Mouse (Mus musculus) natural killer cell, adult 2 months (primary cell): ENCODE results near the gene Atp6v1c2.

Source experiments
- DNase-seq, 2 experiments: peaks; one replicate each; pipeline ENCODE4 v3.0.0; 2022; ENCODE audit warnings: low spot score in 2 of 2

The Atp6v1c2 gene

DNA sequence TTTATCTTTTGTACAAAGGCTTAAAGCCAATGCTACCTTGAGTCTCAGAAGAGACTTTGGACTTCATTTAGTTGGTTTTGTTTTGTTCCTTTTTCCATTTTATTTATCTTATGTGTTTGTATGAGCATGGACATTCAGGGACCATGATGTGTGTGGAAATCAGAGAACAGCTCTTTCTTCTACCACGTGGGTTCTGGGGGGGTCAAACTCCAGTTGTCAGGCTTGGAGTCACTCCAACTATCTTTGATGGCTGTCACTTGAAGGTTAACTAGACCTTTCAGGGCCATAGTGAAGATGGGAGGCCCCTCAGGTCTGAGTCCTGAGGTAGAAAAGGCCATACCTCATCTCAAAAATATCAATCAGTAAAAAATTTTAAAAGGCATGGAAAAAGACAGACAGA is 4.3 kb upstream of the Atp6v1c2 start:
- no peak for DNase-seq

DNA sequence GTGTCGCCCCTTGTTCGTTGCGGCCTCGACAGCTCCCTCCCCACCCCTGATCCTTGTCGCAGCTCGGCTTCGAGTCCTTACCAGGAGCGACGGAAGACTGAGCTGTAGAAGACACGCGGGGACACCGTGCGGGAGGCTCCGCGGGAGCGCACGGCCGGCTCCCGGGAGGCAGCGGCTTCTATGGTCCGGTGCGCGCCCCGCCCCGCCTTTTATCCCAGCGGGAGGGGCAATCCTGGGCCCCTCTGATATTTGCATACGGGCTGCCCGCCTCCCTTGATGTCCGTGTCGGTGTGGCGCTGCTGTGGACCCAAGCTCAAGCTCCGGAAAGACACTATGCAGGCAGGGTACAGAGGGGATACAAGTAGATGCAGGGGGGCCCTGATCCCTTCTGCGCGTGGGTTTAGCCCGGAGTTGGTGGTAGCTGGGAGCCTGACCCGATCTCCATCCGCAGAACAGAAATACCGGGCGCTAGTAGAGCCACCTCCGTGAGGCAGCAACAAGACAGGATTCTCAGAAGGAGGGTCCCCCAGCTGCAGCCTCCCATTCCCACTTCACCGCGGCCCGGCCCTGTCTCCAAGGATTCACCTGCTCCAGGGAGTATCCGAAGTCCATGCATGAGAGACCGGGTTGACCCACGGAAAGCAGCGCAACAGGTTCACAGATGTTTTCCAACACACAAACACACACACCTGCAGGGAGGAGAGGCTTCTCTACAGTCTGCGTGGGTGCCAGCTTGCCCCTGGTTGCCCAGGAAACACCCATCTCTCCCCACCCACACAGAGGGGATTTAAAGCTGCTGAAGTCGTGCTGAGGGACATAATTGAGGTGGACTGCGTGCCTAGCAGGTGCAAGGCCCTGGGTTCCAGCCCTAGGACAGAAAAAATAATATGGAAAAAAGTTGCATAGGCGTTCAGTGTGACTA is 4.3 kb downstream of the Atp6v1c2 start:
- no peak for DNase-seq

DNA sequence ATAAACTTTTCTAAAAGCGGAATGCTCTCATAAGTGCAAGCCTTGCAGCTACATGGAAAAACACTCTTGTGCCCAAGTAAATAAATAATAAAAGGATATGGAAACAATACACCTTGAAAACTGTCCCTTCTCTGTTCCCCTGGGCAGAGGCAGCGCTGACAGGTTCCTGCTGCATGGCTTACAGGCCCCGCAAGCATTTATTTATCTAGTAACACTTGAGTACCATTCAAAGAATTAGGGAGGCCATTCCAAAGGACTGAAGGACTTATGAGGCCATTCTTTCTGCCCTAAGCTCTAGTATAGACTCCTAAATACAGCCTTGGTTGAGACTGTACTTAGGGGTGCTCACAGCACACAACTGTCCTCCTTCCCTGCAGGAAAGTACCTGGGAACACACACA is 10.7 kb downstream of the Atp6v1c2 start:
- DNase-seq = no peak

DNA sequence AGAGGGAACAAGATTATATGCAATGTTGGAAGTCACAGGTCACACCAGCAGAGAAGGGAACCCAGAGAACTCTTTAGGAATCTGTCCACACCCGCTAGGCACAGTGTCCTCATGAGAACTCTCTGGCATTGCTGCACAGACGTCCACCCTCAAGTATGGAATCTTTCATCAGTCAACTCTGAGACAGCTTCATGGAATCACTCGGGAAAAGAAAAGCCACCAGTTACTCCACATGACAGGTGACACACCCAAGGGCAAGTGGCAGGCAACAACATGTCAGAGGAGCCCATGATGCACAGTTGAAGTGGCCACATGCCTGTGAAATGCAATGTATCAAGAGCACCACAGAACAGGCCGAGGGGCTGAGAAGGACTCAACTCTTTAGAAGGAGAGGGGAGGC is 11.2 kb downstream of the Atp6v1c2 start:
- DNase-seq = no peak

DNA sequence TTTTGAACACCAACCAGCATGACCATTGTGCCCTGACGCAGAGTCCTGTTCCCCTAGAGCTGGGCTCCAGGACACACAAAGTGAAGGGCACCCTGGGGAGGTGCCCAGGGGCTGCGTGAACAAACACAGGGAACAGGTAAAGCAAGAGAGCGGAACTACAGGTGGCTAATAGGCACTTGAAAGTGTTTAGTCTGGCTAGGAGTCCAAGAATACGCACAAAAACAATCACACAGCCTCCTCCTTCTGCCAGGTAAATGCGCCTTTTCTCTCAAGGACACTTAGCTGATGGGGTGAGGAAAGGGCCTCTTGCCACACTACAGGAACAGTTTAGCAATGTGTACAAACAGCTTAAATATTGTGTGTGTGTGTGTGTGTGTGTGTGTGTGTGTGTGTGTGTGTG is 13.1 kb downstream of the Atp6v1c2 start:
- no peak for DNase-seq

DNA sequence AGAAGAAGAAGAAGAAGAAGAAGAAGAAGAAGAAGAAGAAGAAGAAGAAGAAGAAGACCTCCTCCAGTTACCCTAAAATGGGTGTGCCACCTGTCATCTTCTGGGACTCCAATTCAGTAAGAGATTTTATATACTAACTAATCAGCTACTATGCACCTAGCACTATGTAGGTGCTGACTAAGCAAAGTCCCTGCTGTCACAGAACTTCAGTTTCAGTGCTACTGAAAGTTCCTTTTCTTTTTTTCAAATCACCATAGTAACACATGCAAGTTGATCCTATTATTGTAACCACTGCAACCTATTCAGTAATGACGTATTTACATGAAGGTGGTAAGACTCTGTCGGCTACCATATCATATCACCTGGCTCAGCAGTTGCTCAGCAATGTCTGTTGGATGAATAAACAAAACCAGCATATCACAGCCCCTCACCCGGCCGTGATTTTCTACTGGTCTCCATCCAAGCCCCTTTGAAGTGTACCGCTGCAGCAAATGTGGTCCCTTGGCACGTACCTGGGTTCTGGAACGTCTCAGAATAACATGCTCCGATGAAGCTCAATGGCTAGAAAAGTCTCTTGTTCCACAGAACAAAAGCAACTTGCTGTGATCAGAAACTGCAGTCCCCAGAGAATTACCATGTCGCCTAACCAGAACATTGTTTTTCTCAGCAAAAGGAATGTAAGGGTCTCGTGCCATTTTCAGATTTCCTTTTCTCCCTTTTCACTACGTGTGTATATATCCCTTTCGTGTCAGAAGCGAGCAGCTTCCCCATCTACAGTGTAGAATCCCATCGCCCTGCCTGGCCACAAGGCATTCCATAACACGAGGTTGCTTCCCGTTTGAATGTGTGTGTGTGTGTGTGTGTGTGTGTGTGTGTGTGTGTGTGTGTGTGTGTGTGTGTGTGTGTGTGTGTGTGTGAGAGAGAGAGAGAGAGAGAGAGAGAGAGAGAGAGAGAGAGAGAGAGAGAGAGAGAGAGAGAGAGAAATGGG is 18.0 kb downstream of the Atp6v1c2 start:
- DNase-seq = no peak

DNA sequence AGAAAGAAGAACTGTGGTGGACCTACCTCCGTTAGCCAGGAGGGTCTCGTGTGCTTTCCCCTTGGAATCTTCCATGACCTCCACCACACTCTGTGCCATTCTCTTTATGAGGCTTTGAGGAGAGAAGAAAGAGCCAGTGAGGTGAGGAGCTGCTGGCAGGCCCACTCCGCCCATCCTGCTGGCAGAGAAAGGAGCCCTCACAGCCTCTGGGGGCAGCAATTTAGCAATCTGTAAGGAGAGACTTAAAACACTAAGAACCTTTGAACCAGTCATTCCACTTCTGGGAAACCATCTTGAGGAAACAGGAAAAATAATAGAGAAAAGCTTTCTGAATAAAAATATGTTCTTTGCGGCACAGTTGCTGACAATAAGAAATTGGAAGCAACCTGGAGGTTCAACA is 20.9 kb downstream of the Atp6v1c2 start:
- DNase-seq = no peak

DNA sequence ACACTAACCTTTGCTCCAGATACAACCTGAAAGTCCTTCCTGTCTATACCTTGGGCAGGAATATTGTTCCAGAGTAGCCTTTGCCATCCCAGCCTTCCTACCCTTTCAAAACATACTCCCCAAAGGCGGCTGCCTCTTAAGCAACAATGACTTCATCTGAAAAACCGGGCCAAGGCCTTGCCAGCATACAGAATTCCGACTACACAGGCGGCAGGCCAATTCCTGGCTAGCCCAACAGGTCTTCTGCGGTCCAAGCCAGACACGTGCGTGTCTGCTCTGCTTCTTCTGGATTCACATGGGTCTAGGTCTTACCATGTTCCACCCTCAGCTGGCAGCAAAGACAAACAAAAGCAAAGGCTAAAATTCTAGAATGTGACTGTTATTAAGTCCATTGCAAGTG is 23.7 kb downstream of the Atp6v1c2 start:
- DNase-seq = no peak

DNA sequence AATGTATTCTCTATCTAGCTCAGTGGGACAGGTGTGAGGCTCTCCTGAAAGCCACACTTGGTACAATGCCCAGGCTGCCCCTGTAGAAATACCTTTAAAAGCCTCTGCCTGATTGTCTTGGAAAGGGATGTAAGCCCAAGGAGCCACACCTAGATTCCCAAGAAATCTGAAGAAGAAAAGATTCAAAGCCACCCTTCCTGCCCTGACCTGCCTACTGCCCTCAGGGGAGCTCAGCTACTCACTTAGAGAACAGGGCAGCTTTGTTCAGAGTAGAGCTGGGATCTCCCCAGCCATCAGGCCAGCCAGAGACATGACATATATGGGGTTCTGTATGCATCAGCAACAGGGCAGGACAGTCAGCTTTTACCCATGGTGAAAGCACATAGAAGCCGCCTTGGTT is 29.3 kb downstream of the Atp6v1c2 start:
- no peak for DNase-seq

DNA sequence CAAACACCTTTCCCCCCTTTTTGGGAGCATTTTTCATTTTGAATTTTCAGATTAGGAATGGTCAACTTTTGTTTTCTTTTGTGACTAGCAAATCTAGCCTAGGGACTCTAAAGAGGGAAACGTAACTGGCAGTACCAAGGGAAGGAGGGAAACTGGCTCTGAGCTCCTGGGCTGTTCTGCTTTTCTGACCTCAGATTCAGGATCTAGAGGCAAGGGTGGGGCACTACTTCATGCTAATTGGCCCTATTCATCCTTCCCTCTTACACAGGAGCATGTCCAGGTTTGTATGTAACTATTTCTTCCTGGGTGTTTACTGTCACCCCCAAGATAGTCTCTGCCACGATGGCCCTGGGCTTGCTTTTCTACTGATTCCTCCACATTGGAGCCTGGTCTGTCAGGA is 32.3 kb downstream of the Atp6v1c2 start:
- no peak for DNase-seq

DNA sequence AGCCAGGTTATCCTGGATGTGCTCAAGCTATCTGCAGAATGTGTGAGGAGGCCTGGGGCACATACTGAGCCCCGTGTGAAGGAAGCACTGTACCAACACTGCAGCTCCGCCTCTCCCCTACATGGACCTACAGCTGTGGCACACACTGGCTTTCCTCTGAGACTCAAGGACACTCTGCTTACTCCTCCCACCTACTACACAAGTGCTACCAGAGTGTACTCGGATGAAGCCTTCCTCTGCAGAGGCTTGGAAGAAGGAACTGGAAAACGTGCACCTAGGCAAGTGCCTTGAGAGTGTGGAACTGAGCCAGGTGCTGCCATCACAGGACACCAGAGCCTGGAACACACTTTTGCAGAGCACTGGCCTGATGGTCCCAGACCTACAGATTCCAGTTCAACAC is 38.6 kb downstream of the Atp6v1c2 start:
- no peak for DNase-seq

DNA sequence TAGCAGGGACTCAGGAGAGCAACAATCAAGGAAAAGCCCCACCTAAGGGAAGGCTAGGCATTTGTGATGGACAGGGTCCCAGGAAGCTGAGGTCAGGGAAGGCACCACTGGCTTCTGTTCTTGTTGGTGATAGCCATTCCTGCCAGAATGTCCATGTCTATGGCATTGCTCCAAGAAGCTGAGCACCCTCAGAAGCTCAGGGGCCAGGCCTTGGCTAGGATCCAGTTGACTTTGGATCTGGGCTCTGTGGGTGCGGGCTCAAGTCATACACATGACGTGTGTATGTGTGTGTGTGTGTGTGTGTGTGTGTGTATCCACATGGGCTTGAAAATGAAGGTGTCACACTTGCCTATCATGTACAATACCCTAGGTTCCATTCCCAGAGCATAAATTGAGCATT is 39.2 kb downstream of the Atp6v1c2 start:
- no peak for DNase-seq

DNA sequence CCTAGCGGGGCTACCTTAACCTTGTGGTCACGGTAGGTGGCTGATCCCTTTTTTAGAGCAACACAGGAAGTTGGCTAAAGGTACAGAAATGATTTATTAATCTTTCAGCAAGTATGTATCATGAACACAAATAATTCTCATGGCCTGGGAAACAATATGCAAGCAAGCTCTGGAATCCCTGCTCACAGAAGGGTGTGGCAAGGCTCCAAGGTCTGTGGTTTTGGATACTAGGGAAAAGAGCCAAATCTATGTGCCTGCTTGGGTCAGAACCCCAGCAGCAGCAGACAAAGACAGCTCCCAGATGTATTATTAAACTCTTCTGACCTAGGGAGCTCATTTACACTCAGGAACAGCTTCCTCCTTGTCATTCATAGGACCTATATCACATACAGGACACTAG is 40.1 kb downstream of the Atp6v1c2 start:
- DNase-seq = no peak

DNA sequence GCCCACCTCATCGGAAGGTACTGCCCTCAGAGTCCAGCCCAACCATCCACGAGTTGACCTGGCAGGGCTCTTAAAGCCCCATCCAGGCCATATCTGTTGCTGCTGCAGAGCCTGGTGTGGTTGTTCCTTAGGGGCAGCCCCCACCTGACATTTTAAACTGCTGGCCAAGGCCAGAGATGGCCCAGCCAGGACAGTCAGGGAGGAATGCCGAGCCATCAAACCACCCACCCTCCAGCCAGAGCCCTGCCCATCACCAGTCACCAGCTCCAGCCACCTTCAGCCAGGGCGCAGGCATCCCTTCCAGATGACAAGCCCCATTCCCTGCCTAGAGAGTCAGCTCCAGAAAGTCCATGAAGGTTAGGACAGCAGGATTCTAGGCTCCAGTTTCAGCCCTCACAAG is 40.7 kb downstream of the Atp6v1c2 start:
- no peak for DNase-seq

DNA sequence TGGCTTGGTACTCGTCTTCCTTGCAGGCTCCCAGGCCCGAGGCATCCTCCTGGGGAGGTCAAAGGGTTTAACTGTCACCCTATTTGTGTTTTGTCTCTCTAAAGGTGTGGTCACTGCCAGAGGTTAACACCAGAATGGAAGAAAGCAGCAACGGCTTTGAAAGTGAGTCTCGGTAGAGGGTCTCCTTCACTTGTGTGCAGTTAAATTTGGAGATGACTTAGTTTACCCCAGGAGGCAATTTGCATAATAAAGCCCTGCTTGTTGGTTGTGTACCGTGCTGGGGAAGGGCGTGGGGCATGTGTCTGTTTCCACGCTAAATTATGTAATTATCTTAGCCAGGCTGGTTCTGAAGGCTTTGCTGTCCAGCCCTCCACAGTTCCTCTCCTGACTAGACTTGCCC is 55.3 kb downstream of the Atp6v1c2 start:
- DNase-seq = no peak

DNA sequence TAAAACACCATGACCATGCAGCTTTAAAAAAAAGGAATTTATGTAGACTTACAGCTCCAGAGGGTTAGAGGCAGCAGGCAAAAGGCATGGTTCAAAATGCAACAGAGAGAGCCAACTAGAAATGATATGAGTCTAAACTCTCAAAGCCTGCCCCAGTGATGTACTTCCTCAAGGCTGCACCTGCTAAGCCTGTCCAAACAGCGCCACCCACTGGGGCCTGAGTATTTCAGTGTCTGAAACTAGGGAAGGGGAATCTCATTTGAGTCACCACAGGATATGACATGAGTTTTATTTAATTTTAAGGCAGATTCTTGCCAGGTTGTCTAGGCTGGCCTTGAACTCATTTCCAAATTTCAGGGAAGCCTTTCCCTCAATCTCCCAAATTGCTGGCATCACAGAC is 57.9 kb downstream of the Atp6v1c2 start:
- peak; percentile 28 to 62 for DNase-seq

DNA sequence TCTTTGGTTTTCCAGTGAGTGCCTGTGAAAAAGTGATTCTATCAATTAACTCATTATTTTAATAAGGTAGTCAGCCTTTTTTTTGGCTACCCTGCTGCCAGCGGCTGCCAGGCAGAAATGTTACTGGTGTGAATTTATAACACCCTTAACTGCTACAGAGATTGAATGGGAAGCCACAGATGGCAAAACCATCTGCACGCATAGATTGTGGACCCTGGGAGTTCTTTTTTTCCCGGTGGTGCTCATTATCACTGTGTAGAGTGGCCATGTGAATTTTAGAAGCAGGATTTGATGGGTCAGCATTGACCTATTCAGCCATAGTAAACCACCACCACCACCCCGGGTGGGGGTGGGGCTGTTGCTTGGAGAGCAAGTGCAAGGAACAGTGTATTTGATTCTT is 61.8 kb downstream of the Atp6v1c2 start:
- DNase-seq = no peak

DNA sequence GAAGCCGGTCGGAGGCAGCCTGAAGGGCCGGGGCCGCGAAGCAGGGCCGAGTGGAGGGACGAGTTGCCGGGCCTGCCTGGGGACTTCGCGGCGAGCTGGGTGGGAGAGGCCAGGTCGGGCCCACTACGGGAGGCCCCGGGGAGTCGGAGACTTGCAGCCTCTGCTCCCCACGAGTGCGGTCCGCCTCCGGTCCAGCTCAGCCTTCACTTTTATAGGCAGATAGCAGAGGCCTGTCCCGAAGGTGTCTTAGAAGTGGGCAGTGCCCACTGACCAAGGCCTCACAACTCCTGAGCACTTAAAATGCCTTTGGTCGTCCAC is 62.5 kb downstream of the Atp6v1c2 start:
- no peak for DNase-seq

DNA sequence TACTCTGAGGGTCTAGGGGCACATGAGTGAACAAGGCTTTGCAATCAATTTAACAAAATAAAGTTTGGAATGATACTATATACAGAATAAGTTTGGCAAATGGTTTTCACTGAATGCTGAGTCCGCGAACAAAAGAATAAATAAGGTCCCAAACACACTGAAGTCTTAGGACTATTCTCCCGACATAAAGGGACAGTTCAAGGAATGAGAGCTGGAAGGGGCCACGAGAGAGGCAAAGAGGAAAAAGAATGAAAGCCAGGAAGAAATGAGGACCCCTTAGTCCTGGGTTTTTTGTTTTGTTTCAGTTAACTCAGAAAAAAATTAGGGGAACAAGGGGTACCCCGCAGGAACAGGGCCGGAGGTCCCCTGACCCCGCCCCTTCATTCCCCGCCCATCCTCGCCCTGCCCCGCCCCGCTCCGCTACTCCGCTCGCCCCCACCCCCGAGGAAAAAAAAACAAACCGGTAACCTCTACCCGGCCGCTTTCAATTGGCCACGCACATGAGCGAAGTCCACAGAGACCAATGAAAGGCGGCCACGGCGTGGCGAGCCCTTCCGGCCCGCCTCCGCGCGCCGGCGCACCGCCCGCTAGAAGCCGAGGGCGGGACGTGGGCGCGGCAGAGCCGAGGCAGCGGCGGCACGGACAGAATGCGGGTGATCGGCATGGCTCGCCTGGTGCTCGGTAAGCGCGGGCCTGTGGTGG is 63.0 kb downstream of the Atp6v1c2 start, which contains the start of gene Pdia6:
Gene Pdia6, plus strand, starts transcription at position 575 of the 702 bp plus-strand sequence.
- DNase-seq = peak; percentile 81 to 88

DNA sequence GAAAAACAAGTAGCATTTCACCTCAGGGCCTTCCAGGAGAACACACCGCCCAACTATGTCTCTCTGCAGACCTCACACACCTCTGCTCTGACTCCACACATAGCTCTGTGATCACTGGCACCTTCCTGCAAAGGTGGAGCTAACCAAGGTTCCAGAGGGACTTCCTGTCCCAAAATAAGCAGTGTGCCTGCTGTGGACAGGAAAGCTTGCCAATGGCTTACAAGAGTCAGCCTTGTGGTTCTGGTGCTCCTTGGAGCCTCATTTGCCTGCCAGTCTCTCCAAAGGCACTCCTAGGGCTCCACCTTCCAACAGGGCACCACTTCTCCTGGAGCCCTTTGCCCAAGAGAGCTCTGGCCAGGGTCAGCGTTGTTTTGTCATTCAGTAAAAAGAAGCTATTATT is 64.3 kb downstream of the Atp6v1c2 start:
- no peak for DNase-seq

DNA sequence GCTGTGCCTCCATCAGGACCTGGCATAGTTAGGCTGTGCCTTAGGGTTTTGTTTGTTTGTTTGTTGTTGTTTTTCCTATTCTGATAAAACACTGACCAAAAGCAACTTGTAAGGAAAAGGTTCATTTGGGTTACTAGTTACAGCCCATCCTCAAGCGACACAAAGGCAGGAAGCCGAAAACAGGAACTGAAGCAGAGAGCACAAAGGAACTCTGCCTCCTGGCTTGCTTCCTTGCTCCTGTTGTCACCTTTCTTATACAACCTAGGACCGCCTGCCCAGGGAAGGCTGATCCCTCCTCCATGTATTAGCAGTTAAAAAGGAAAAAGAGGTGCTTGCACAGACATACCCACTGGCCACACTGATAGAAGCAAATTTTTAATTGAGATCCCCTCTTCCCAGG is 65.3 kb downstream of the Atp6v1c2 start:
- no peak for DNase-seq

DNA sequence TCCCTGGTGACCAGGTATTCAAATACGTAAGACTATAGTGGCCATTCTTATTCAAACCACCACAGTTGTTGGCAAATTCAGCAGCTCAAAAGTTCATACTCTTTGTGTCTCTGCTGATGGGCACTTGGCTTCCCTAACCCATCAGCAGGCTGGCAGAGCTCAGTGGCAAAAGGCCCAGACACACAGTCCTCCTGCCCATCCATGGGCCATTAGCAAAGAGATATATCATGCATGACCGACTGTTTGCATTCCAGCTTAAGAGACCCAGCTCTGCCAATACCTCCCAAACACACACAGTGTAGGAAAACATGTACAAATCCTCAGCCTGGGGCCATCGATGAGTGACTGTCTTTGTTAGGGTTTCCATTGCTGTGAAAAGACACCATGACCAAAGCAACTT is 68.2 kb downstream of the Atp6v1c2 start:
- no peak for DNase-seq
